Mouse (Mus musculus): ENCODE data around the gene Gm773.
"Not testable (repeated sequence)": the region's sequence is repeated elsewhere in the genome, so short reads cannot be mapped to it uniquely, and the experiment has no call there.

Gm773 gene

GRCm38 (mm10) chrX:56212771-56213170, at the start of gene Gm773:
Gm773 (minus strand) TSS chrX:56212881.
- DNase-seq: no peak

DNA sequence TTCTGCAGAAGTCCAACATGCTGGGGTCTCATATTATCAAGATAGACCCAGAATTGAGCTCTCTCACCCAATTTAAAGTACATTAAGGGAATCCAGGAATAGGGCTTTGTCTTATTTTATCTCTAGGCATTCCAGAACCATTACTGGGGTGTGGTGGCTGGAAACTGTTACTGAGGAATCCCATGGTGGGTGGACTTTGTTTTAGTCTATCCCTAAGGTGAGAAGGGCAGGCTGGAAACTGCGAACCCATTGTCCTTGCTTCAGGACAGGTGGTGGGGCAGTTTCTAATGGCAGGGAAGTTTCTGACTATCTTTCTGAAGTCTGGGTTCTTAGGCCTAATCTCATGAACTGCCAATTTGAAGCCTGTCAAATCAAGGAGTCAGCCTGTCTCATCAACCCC, 26.2 kb downstream of the Gm773 start:
- DNase-seq: not testable (repeated sequence)

- DNase-seq: no peak
Measured at GRCm38 (mm10) chrX:56151396-56151795, 61.3 kb downstream of the Gm773 start.
